Mouse (Mus musculus): ENCODE results near the gene Arhgef17.

DNA sequence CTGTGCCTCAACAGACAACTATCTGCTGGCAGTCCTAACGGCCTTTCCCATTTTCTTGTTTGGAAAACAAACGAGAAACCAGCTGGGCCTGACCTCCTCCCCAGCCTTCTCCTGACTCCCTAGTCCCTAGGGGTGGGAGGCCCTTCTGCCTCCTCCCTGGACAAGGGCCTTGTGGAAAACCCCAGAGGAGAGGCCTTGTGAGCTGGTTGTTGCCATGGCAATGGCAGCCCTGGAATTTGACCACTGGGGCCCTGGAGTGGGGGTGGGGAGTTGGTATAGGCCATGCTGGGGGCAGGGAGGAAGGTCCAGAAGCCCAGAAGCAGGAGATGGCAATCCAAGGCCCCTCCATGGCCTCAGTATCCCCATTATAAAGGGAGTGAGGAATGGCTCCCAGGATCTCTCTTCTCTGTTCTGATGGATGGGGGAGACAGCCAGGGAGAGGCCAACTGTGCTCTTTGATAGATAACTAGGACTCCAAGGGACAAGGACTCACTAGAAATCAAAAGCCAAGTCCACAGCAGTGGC, 20.6 kb downstream of the Arhgef17 start:
- no peak for TF ChIP-seq POLR2A (IDR thresholded peaks at IDR 0.05; ENCODE audit: low read depth, low read length)
- no peak for TF ChIP-seq CTCF (IDR thresholded peaks at IDR 0.05; ENCODE audit: borderline replicate concordance, insufficient read depth, low read length)

Data from embryonic fibroblast, embryonic 13.5 days (primary cell).